Mouse (Mus musculus) hindbrain, embryonic 13.5 days (tissue): ENCODE data around the gene Nup160. TPM values are rescaled to one million over a fixed set of nuclear protein-coding genes. Genes with fewer than 3 reads are reported as not detected.
A peak's percentile ranks its signal among the peaks of the same experiment; 100 is the strongest.

ENCODE experiments used
- ATAC-seq: fragments of 200-750 bp; cut with Nextera tagmentation; 2 replicates; pipeline ENCODE4 v1.8.0; 2017; ENCODE audit warnings: moderate TSS enrichment; ENCODE audit not compliant: low FRiP score
- H3K27ac ChIP-seq: fragments of 300-500 bp; sonication (generic); 2 replicates; pipeline ENCODE4 v1.5.1; 2015; ENCODE audit warnings: inconsistent platforms, mild to moderate bottlenecking, moderate library complexity
- H3K27me3 ChIP-seq: fragments of 300-500 bp; sonication (generic); 2 replicates; pipeline ENCODE4 v1.6.1; 2015; ENCODE audit warnings: mild to moderate bottlenecking, inconsistent platforms
- H3K36me3 ChIP-seq: fragments of 300-500 bp; sonication (generic); 2 replicates; pipeline ENCODE4 v1.6.1; 2015; ENCODE audit warnings: mild to moderate bottlenecking, inconsistent platforms
- H3K4me1 ChIP-seq: fragments of 300-500 bp; sonication (generic); replicated peaks from 2 replicates; pipeline ENCODE4 v1.6.1; 2015; ENCODE audit warnings: inconsistent platforms
- H3K4me2 ChIP-seq: fragments of 300-500 bp; sonication (generic); 2 replicates; pipeline ENCODE4 v1.6.1; 2015; ENCODE audit warnings: inconsistent platforms, mild to moderate bottlenecking, moderate library complexity
- H3K4me3 ChIP-seq: fragments of 300-500 bp; sonication (generic); 2 replicates; pipeline ENCODE4 v1.5.1; 2015; ENCODE audit warnings: mild to moderate bottlenecking, inconsistent platforms
- H3K9ac ChIP-seq: fragments of 300-500 bp; sonication (generic); 2 replicates; pipeline ENCODE4 v1.6.1; 2015; ENCODE audit warnings: mild to moderate bottlenecking, inconsistent platforms
- H3K9me3 ChIP-seq: fragments of 300-500 bp; sonication (generic); 2 replicates; pipeline ENCODE4 v1.6.1; 2016; ENCODE audit warnings: inconsistent platforms
- WGBS: fragments of 180-500 bp; shearing (Covaris S2); methylation state at CpG from one replicate; pipeline ENCODE4 v1.1.7; 2015; 5-methylcytosine and 5-hydroxymethylcytosine counted together
- polyA plus RNA-seq: library from polyadenylated mRNA; unstranded; fragments of >200 nt; fragmentation: Nextera tagmentation; extraction: Ambion mirVana; gene quantifications from 2 replicates; pipeline ENCODE4 v1.2.1, GENCODE M21; 2015

The Nup160 gene
- polyA plus RNA-seq = 23.2 and 24.9 TPM in 2 replicates

- no peaks in the 10 kb centered on the region for H3K36me3 ChIP-seq
- no peaks in the 10 kb centered on the region for H3K9me3 ChIP-seq
- no peak within 1 kb of the TSS for H3K27ac ChIP-seq
- no peaks in the 10 kb centered on the region for H3K27me3 ChIP-seq
- no peak within 1 kb of the TSS for H3K4me2 ChIP-seq
- ATAC-seq = no peak
- no peak within 1 kb of the TSS; the same call in 1 of the 2 replicates for H3K4me3 ChIP-seq
- H3K9ac ChIP-seq = no peak within 1 kb of the TSS
- 73% methylated on average over 8 of the region's 8 CpGs for WGBS
- H3K4me1 ChIP-seq = peaks cover 26% of the 10 kb centered on the region
Measured at GRCm38 (mm10) chr2:90677007-90677406, at the start of gene Nup160. TSS of gene Nup160 (plus strand) at chr2:90677215.

- WGBS = 92% methylated on average over 5 of the region's 5 CpGs
- no peak overlapping the region for H3K9ac ChIP-seq
Measured at GRCm38 (mm10) chr2:90628261-90628660, 48.8 kb upstream of the Nup160 start.

GRCm38 (mm10) chr2:90629552-90629951 is 47.5 kb upstream of the Nup160 start:
- Histone ChIP-seq H3K4me2 (no peak overlapping the region), H3K27ac (no peak overlapping the region), H3K9me3 (no peaks in the 10 kb centered on the region), H3K4me3 (no peak overlapping the region), H3K9ac (no peak overlapping the region), H3K27me3 (no peaks in the 10 kb centered on the region), H3K4me1 (no peaks in the 10 kb centered on the region), H3K36me3 (no peaks in the 10 kb centered on the region)
- ATAC-seq = no peak
- WGBS = 49% methylated on average over 2 of the region's 2 CpGs

More at GRCm38 (mm10) chr2:90628261-90628660, 48.8 kb upstream of the Nup160 start:
- no peak for ATAC-seq
- H3K4me1 ChIP-seq = no peaks in the 10 kb centered on the region
- H3K4me2 ChIP-seq = no peak overlapping the region
- H3K27ac ChIP-seq = no peak overlapping the region
- no peaks in the 10 kb centered on the region for H3K36me3 ChIP-seq
- H3K9me3 ChIP-seq = no peaks in the 10 kb centered on the region
- no peaks in the 10 kb centered on the region for H3K27me3 ChIP-seq
- H3K4me3 ChIP-seq = no peak overlapping the region

GRCm38 (mm10) chr2:90631938-90632733 is 44.9 kb upstream of the Nup160 start:
- no peak overlapping the region for H3K27ac ChIP-seq
- no peak overlapping the region for H3K4me2 ChIP-seq
- ATAC-seq = no peak
- H3K9me3 ChIP-seq = no peaks in the 10 kb centered on the region
- no peak overlapping the region for H3K9ac ChIP-seq
- no peaks in the 10 kb centered on the region for H3K27me3 ChIP-seq
- no peaks in the 10 kb centered on the region for H3K4me1 ChIP-seq
- no peak overlapping the region for H3K4me3 ChIP-seq
- no peaks in the 10 kb centered on the region for H3K36me3 ChIP-seq
- 77% methylated on average over 16 of the region's 16 CpGs for WGBS

GRCm38 (mm10) chr2:90634671-90635070 is 42.3 kb upstream of the Nup160 start:
- no peak overlapping the region for H3K4me3 ChIP-seq
- no peak overlapping the region for H3K27ac ChIP-seq
- no peak overlapping the region for H3K4me2 ChIP-seq
- ATAC-seq = no peak
- H3K9me3 ChIP-seq = no peaks in the 10 kb centered on the region
- no peak overlapping the region for H3K9ac ChIP-seq
- H3K36me3 ChIP-seq = no peaks in the 10 kb centered on the region
- no peaks in the 10 kb centered on the region for H3K27me3 ChIP-seq
- no peaks in the 10 kb centered on the region for H3K4me1 ChIP-seq

- peaks cover 3% of the 10 kb centered on the region; the same call in 1 of the 2 replicates for H3K4me1 ChIP-seq
- no peaks in the 10 kb centered on the region for H3K9me3 ChIP-seq
- 80% methylated on average over 7 of the region's 7 CpGs for WGBS
- no peaks in the 10 kb centered on the region for H3K27me3 ChIP-seq
- H3K9ac ChIP-seq = no peak overlapping the region
- no peak for ATAC-seq
- no peaks in the 10 kb centered on the region for H3K36me3 ChIP-seq
- no peak overlapping the region for H3K4me2 ChIP-seq
- no peak overlapping the region for H3K27ac ChIP-seq
- no peak overlapping the region for H3K4me3 ChIP-seq
Measured at GRCm38 (mm10) chr2:90635085-90635723, 41.8 kb upstream of the Nup160 start.

- H3K27ac ChIP-seq = no peak overlapping the region
- no peaks in the 10 kb centered on the region for H3K36me3 ChIP-seq
- H3K4me2 ChIP-seq = no peak overlapping the region
- no peak overlapping the region for H3K4me3 ChIP-seq
- 91% methylated on average over 7 of the region's 7 CpGs for WGBS
- no peak overlapping the region for H3K9ac ChIP-seq
- H3K27me3 ChIP-seq = no peaks in the 10 kb centered on the region
- no peak for ATAC-seq
- H3K4me1 ChIP-seq = peaks cover 15% of the 10 kb centered on the region
- no peaks in the 10 kb centered on the region for H3K9me3 ChIP-seq
Measured at GRCm38 (mm10) chr2:90636853-90637252, 40.2 kb upstream of the Nup160 start.

GRCm38 (mm10) chr2:90638986-90639746 is 37.8 kb upstream of the Nup160 start:
- Histone ChIP-seq H3K27me3 (no peaks in the 10 kb centered on the region), H3K4me2 (no peak overlapping the region), H3K9me3 (no peaks in the 10 kb centered on the region), H3K4me3 (no peak overlapping the region), H3K9ac (no peak overlapping the region), H3K36me3 (no peaks in the 10 kb centered on the region), H3K27ac (no peak overlapping the region), H3K4me1 (peaks cover 15% of the 10 kb centered on the region)
- no peak for ATAC-seq
- WGBS = 89% methylated on average over 8 of the region's 8 CpGs

- Histone ChIP-seq H3K9me3 (no peaks in the 10 kb centered on the region), H3K9ac (no peak overlapping the region), H3K36me3 (no peaks in the 10 kb centered on the region), H3K27me3 (no peaks in the 10 kb centered on the region), H3K4me2 (no peak overlapping the region), H3K4me1 (peaks cover 15% of the 10 kb centered on the region), H3K4me3 (no peak overlapping the region), H3K27ac (no peak overlapping the region)
- WGBS = 66% methylated on average over 5 of the region's 5 CpGs
- ATAC-seq = no peak
Measured at GRCm38 (mm10) chr2:90639747-90640699, 37.0 kb upstream of the Nup160 start.

- 0 out of 2 replicates have a peak, but pooled peaks have one; percentile 52 for ATAC-seq
- Histone ChIP-seq H3K9me3 (no peaks in the 10 kb centered on the region), H3K36me3 (no peaks in the 10 kb centered on the region), H3K27me3 (no peaks in the 10 kb centered on the region), H3K4me1 (peaks cover 15% of the 10 kb centered on the region), H3K4me2 (no peak overlapping the region), H3K9ac (no peak overlapping the region), H3K27ac (peak overlapping the region; percentile 14; the same call in 1 of the 2 replicates), H3K4me3 (no peak overlapping the region)
- WGBS = 81% methylated on average over 10 of the region's 10 CpGs
Measured at GRCm38 (mm10) chr2:90641007-90641709, 35.9 kb upstream of the Nup160 start.

- H3K4me3 ChIP-seq = no peak overlapping the region
- H3K36me3 ChIP-seq = no peaks in the 10 kb centered on the region
- H3K9ac ChIP-seq = no peak overlapping the region
- peaks cover 15% of the 10 kb centered on the region for H3K4me1 ChIP-seq
- no peak for ATAC-seq
- 96% methylated on average over 4 of the region's 4 CpGs for WGBS
- H3K27me3 ChIP-seq = no peaks in the 10 kb centered on the region
- H3K9me3 ChIP-seq = no peaks in the 10 kb centered on the region
- no peak overlapping the region for H3K4me2 ChIP-seq
- no peak overlapping the region for H3K27ac ChIP-seq
Measured at GRCm38 (mm10) chr2:90641710-90642039, 35.3 kb upstream of the Nup160 start.
